Mouse (Mus musculus) forebrain, postnatal 0 days (tissue): ENCODE results near the gene Shmt2. TPM values are rescaled to one million over a fixed set of nuclear protein-coding genes. Genes with fewer than 3 reads are reported as not detected.
A peak's percentile ranks its signal among the peaks of the same experiment; 100 is the strongest.

Experiments used
- ATAC-seq: fragments of 200-750 bp; cut with Nextera tagmentation; 2 replicates; pipeline ENCODE4 v1.8.0; 2017; ENCODE audit warnings: mild to moderate bottlenecking, moderate library complexity
- DNase-seq: peaks from one replicate; pipeline ENCODE4 v3.0.0-alpha.2; 2015
- H3K27ac ChIP-seq: fragments of 300-500 bp; sonication (generic); 2 replicates; pipeline ENCODE4 v1.5.1; 2014; ENCODE audit warnings: low read depth, mild to moderate bottlenecking, antibody characterized with exemption, low read length, moderate library complexity, mixed read lengths
- H3K27me3 ChIP-seq: fragments of 300-500 bp; sonication (generic); 2 replicates; pipeline ENCODE4 v1.6.1; 2014; ENCODE audit warnings: mild to moderate bottlenecking, low read length, mixed read lengths; ENCODE audit not compliant: insufficient read depth
- H3K36me3 ChIP-seq: fragments of 300-500 bp; sonication (generic); 2 replicates; pipeline ENCODE4 v1.6.1; 2014; ENCODE audit warnings: mild to moderate bottlenecking, moderate library complexity; ENCODE audit not compliant: insufficient read depth
- H3K4me1 ChIP-seq: fragments of 300-500 bp; sonication (generic); 2 replicates; pipeline ENCODE4 v1.6.1; 2014; ENCODE audit warnings: antibody characterized with exemption; ENCODE audit not compliant: insufficient read depth
- H3K4me2 ChIP-seq: fragments of 300-500 bp; sonication (generic); 2 replicates; pipeline ENCODE4 v1.6.1; 2014; ENCODE audit warnings: low read depth, mild to moderate bottlenecking, moderate library complexity
- H3K4me3 ChIP-seq: fragments of 300-500 bp; sonication (generic); 2 replicates; pipeline ENCODE4 v1.5.1; 2014; ENCODE audit warnings: low read depth, low read length, mixed read lengths
- H3K9ac ChIP-seq: fragments of 300-500 bp; sonication (generic); 2 replicates; pipeline ENCODE4 v1.6.1; 2014; ENCODE audit warnings: mild to moderate bottlenecking
- H3K9me3 ChIP-seq: fragments of 300-500 bp; sonication (generic); 2 replicates; pipeline ENCODE4 v1.6.1; 2016; ENCODE audit warnings: low read length
- CTCF ChIP-seq: sonication (generic); IDR thresholded peaks from 2 replicates; pipeline ENCODE4 v1.5.1; 2016; ENCODE audit warnings: antibody characterized with exemption, control low read depth, low read depth
- WGBS: fragments of 180-500 bp; shearing (Covaris S2); extraction: QIAGEN DNeasy Blood & Tissue Kit; methylation state at CpG from one replicate; pipeline ENCODE4 v1.1.7; 2014; 5-methylcytosine and 5-hydroxymethylcytosine counted together
- polyA plus RNA-seq: library from polyadenylated mRNA; unstranded; fragments of >200 nt; fragmentation: Nextera tagmentation; extraction: Ambion mirVana; gene quantifications from 2 replicates; pipeline ENCODE4 v1.2.1, GENCODE M21; 2015
- total RNA-seq: library from RNA; depleted of rRNA; stranded (reverse); fragments of >200 nt; gene quantifications from 2 replicates; pipeline ENCODE4 v1.2.3, GENCODE M21; 2014

The Shmt2 gene
- total and polyA plus RNA-seq, 2 experiments from 2014 or later = 39.9 to 43.8 TPM

DNA sequence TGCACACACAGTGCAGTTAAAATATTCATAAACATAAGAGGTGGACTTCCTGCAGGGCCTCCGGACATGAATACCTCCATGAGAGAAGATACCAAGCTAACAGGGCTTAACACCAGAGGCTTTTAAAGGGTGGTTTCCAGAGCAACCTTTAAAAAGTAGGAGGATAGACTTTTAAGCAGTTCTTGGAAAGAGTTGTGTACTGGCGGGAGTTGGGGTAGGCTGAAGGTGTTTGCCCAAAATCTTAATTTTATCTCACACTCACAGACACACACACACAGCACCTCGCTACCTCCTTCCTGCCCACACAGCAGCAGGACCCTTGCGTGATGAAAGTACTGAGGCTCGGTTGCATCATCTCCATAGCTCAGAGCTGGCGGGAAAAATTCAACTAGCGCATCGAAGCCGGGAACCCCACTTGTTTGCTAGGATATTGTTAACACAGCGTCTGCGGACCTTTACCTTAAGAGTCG is 598 bp downstream of the Shmt2 start:
- H3K36me3 ChIP-seq = peaks cover 9% of the 10 kb centered on the region
- H3K4me3 ChIP-seq = peak overlapping the region; percentile 55
- ATAC-seq = peak; percentile 5; the same call in 1 of the 2 replicates
- H3K9ac ChIP-seq = peak overlapping the region; percentile 49
- H3K27ac ChIP-seq = no peak overlapping the region
- no peak for TF ChIP-seq CTCF
- no peak for DNase-seq
- peaks cover 10% of the 10 kb centered on the region; the same call in 1 of the 2 replicates for H3K4me1 ChIP-seq
- no peaks in the 10 kb centered on the region for H3K9me3 ChIP-seq
- H3K27me3 ChIP-seq = peaks cover 15% of the 10 kb centered on the region
- H3K4me2 ChIP-seq = peak overlapping the region; percentile 88
- WGBS = 11% methylated on average over 12 of the region's 12 CpGs

- Histone ChIP-seq H3K27me3 (peaks cover 13% of the 10 kb centered on the region), H3K4me2 (no peak overlapping the region), H3K36me3 (peaks cover 9% of the 10 kb centered on the region), H3K4me3 (no peak overlapping the region), H3K9ac (no peak overlapping the region; the same call in 1 of the 2 replicates), H3K9me3 (no peaks in the 10 kb centered on the region), H3K27ac (no peak overlapping the region), H3K4me1 (0 out of 2 replicates have a peak, but pooled peaks cover 5% of the 10 kb centered on the region)
- DNase-seq (no peak), ATAC-seq (no peak)
- TF ChIP-seq CTCF = no peak
- 92% methylated on average over 20 of the region's 20 CpGs for whole genome bisulfite sequencing
Observed at GRCm38 (mm10) chr10:127520714-127521357, 1.4 kb downstream of the Shmt2 start.

GRCm38 (mm10) chr10:127519903-127520713 is 2.1 kb downstream of the Shmt2 start:
- WGBS = 96% methylated on average over 37 of the region's 37 CpGs
- no peak for ATAC-seq
- H3K9ac ChIP-seq = no peak overlapping the region

GRCm38 (mm10) chr10:127519041-127519701 is 3.1 kb downstream of the Shmt2 start:
- no peak for DNase-seq
- H3K36me3 ChIP-seq = peaks cover 9% of the 10 kb centered on the region
- no peak overlapping the region for H3K4me2 ChIP-seq
- no peak overlapping the region for H3K4me3 ChIP-seq
- no peak for TF ChIP-seq CTCF
- no peak for ATAC-seq
- peaks cover 10% of the 10 kb centered on the region; the same call in 1 of the 2 replicates for H3K27me3 ChIP-seq
- no peak overlapping the region for H3K9ac ChIP-seq
- H3K9me3 ChIP-seq = no peaks in the 10 kb centered on the region
- 92% methylated on average over 25 of the region's 26 CpGs for WGBS
- H3K27ac ChIP-seq = no peak overlapping the region
- 0 out of 2 replicates have a peak, but pooled peaks cover 5% of the 10 kb centered on the region for H3K4me1 ChIP-seq

More at GRCm38 (mm10) chr10:127519903-127520713, 2.1 kb downstream of the Shmt2 start:
- no peak for TF ChIP-seq CTCF
- H3K27ac ChIP-seq = no peak overlapping the region
- H3K27me3 ChIP-seq = peaks cover 7% of the 10 kb centered on the region
- no peak overlapping the region for H3K4me3 ChIP-seq
- H3K4me1 ChIP-seq = 0 out of 2 replicates have a peak, but pooled peaks cover 5% of the 10 kb centered on the region
- no peak overlapping the region for H3K4me2 ChIP-seq
- H3K9me3 ChIP-seq = no peaks in the 10 kb centered on the region
- no peak for DNase-seq
- H3K36me3 ChIP-seq = peaks cover 9% of the 10 kb centered on the region

GRCm38 (mm10) chr10:127517941-127518340 is 4.3 kb downstream of the Shmt2 start:
- 0 out of 2 replicates have a peak, but pooled peaks cover 10% of the 10 kb centered on the region for H3K27me3 ChIP-seq
- no peak for TF ChIP-seq CTCF
- DNase-seq (no peak), ATAC-seq (no peak)
- H3K9ac ChIP-seq = no peak overlapping the region
- 95% methylated on average over 22 of the region's 22 CpGs for WGBS
- peaks cover 9% of the 10 kb centered on the region for H3K36me3 ChIP-seq
- no peaks in the 10 kb centered on the region for H3K9me3 ChIP-seq
- H3K4me2 ChIP-seq = no peak overlapping the region
- H3K4me3 ChIP-seq = no peak overlapping the region
- peaks cover 15% of the 10 kb centered on the region; the same call in 1 of the 2 replicates for H3K4me1 ChIP-seq
- H3K27ac ChIP-seq = no peak overlapping the region

DNA sequence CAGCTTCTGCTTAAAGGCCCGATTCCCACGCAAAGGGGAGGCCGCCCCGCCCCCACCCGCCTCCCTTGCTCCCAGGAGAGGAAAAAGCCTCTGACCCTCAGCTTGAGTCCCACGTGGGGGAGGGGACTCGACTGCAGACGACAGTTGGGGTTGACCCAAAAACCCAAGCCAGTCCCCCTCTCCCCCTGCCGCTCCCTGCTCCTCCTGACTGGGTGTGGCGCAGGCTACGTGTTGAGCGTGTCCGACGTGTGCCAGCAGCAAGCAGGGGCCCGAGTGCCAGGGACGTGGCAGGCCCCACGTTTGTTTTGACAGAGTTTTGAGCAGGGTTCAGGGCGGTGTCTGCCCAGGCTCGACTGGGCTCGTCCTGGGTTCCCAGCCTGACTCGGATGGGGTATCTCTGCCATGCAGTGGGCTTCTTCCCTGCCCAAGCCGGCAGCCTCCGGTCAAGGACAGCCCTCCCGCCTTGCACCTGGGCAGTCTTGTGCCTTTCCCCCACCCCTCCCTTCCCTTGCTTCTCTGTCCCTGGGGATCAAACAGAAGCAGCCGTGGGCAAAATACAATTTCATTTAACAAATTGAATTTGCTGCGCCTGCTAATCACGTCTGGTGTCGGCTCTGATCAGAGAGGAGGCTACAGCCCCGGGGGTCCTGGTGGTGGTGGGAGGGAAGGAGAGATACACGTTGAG is 5.5 kb downstream of the Shmt2 start:
- peaks cover 19% of the 10 kb centered on the region; the same call in 1 of the 2 replicates for H3K4me1 ChIP-seq
- DNase-seq = no peak
- WGBS = 15% methylated on average over 30 of the region's 30 CpGs
- no peak overlapping the region for H3K4me3 ChIP-seq
- H3K9me3 ChIP-seq = no peaks in the 10 kb centered on the region
- H3K27ac ChIP-seq = no peak overlapping the region
- no peak for ATAC-seq
- no peak for TF ChIP-seq CTCF
- H3K9ac ChIP-seq = no peak overlapping the region
- H3K36me3 ChIP-seq = peaks cover 9% of the 10 kb centered on the region
- H3K27me3 ChIP-seq = 0 out of 2 replicates have a peak, but pooled peaks cover 10% of the 10 kb centered on the region
- no peak overlapping the region for H3K4me2 ChIP-seq
